Mouse (Mus musculus) heart, adult 9 months (tissue): ENCODE measurements at regions not wholly inside any gene's neighbourhood (a gene's known extent, or its start where the extent isn't known, plus 50 kb on each side); places are given as distances from the start of the nearest gene placed in this dataset.
"Not testable (repeated sequence)": the region's sequence is repeated elsewhere in the genome, so short reads cannot be mapped to it uniquely, and the experiment has no call there.

ENCODE experiments used
- DNase-seq, 2 experiments: peaks; one replicate each; pipeline ENCODE4 v3.0.0; 2022; ENCODE audit warnings: low spot score in 2 of 2

DNA sequence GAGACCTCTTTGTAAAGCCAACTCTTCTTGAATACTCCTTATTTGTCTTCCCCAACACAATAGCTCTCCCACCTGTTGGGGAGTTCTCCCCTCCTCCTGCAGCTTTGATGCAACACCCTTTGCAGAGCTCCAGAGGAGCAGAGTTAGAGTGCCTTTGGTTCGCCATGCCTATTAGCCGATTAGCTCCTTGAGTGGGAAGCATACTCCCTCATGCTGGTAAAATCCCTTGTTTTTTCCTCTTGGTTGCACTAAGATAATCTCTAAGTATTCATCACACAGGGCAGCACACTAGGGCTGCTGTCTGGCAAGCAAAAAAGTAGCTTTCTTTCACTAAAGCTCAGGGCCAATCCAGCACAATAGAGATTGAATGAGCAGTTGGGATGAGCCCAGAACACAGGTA is 350.4 kb downstream of the Fut8 start:
- no peak for DNase-seq

DNA sequence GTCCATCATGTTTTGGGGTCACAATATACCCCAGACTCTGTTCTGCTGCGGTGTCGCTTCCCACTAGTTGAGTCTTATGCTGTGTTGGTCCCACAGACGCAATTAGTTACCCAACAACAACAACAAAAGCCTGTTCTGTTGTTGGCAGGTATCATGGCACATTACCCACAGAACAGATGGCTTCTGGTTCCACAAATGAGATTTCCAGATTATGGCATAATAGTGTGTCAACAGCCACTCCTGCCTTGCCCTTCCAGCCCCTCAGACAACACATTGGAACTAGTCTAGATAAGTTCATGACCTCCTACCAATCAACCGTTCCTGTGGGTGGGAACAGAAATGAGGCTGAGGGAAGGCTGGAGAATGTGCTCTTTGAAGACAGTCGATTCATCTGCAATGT is 351.5 kb downstream of the Fut8 start:
- DNase-seq, result no peak

DNA sequence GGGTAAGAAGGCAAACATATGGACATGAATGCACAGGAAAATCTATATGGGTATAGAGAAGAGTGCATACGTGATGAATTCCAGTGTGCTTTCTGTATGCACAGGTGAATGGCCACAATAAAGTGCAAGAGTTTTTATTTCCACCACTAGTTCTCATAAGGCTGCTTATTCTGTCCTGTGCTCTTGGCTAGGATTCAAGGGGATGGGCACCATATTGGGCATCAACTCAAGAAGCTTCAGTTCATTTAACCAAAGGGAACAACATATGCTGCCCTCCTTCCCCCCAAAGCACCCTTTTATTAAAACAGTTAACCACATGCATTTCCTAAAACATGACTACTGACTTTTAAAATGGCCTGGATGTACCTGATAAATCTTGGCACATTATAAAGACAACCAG is 356.2 kb downstream of the Fut8 start:
- DNase-seq, result no peak

DNA sequence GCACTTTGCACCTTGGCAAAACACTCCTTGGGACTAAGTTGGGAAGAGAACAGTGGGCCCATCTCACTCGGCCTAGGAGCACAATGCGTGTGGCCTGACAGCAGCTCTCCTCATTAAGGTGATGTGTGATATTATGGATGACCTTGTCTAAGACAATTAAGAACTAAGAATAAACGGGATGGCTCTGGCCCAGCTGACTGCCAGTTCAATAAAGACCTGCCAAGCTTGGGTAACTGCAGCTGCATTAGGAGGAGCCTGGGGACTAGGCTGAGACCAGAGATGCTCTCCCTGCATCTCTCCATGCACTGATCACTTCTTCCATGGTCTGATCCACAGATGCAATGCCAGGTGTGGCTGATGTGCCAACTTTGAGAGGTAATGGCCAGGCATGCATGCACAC is 356.7 kb downstream of the Fut8 start:
- DNase-seq, result peak in 1 of 2 experiments; percentile 34

DNA sequence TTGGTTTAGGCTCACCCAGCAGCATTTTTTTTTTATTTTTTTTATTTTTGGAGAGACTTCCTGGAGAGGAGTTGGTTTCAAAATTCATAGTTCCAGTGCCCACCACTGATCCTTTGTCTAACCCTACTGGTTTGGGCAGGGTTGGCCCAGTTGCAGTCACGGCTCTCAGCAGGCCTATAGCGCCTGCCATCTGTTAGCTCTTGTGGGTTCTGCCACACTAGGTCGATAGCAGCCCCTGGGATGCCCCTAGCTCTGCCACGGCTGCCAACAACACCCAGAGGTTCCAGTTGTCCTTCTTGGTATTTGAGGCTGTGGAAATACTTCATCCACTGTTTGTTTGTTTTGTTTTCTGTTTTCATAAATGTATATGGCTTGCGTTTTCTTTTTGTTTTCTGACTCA is 357.9 kb downstream of the Fut8 start:
- DNase-seq, result no peak

DNA sequence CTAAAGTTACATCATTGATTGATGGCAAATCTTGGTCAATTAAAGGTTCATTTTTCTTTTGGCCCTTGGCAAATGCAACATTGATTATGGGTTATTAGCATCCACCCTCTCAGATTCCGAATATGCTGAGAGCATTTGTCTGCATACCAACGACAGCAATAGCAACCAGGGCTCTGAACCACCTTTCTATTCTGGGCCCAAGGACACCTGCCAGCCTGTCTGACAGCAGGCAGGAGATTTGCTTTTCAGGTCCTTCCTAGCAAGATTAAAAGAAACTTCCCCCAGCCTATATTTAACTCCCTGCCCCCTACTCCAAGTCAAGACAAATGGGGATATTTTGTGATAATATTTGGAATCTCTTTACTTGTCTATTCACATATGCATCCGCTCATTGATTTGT is 358.8 kb downstream of the Fut8 start:
- DNase-seq, result peak; percentile 16 to 54

DNA sequence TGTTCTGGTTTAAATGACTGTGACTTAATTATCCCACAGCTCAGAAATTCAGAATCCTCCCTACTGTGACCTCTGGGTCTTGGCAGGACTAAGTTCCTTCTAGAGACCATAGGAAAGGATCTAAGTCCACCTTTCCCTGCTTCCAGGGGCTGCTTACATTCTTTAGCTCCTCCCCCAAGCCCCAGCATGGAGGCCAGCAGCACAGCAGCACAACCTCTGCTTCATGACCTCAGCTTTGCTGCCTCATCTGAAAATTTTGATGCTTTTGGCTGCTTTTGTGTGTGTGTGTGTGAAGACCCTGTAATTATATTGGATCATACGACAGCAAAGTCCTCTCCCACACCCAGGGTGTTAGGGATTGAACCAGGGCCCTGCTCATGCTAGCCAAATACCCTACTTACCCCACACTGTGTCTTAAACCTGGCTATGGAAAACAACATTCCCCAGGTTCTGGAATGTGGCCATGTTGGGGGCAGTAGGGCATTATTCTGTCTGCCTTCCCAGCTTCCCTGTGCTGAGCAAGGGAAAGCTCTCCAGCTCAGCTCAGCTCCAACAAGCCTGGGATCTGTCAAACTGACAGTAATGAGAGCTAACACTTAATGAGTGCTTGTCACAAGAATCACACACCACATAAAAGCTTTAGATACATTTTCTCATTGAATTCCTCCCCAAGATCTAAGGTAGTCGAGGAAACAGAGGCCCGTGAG is 359.9 kb downstream of the Fut8 start:
- DNase-seq, result peak; percentile 53 to 68

DNA sequence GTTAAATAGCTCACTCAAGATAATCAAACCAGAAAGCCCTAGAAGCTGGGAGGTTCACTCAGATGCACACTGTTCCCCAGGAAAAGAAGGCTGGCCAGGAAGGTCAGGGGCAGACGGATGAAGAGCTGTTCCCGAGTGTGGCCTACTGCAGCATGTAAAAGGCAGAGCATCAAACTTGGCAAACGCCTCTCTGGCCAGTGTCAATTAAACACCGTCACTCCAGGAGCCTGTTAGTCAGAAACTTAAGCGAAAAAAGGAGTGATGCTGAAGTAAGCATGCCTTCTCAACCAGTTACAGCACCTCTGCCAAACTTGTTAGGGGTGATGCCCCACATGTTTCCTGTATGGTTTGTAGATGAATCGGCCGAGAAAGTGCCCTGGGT is 360.4 kb downstream of the Fut8 start:
- DNase-seq, result peak in 1 of 2 experiments; percentile 12

DNA sequence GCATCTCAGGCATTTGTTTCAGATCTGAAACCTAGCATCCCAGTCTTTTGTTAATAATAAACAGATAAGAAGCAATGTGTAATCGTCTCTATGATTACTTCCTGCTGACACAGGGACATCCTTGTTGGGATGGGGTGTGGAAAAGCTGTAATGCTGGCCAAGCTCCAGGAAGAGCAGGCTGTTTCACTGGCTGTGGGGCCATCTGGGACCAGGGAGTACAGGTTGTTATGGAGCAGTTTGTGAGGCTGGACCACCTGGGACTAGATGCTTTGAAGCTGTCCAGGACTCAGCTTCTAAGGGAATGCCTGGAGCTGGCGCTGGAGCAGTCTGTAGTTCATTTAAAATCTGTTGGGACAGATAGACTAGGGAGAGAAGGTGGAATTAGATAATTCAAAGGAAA is 361.5 kb downstream of the Fut8 start:
- DNase-seq, result no peak

DNA sequence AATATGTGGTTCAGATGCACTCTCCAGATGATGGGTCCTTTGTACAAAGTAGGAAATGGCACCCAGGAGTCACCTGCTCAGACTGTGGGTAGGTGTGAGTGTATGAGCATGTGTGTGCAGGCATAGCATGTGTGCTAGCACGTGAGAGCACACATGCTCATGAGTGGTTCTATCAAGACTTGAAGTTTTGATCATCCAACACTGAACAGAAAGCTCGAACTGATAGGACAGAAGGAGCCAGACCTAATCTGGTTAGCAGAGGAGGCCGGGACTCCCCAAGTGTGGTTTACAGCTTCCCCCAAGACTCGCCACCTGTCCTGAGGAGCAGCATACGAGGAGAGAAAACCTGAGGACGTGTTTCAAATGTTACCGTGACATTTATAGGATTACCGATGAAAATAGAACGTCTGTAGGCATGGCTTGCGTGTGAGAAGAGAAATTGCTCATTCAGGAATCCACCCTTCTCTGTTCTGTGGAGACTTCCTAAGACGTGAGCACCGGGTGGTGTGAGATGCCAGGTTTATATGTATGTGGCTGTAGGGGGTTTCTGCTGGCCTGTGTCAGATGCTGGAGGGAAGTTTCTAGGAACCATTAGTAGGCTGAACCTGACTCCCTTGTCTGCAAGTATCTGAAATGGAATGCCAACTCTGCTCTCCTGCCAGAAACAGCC is 366.0 kb downstream of the Fut8 start:
- no peak for DNase-seq

DNA sequence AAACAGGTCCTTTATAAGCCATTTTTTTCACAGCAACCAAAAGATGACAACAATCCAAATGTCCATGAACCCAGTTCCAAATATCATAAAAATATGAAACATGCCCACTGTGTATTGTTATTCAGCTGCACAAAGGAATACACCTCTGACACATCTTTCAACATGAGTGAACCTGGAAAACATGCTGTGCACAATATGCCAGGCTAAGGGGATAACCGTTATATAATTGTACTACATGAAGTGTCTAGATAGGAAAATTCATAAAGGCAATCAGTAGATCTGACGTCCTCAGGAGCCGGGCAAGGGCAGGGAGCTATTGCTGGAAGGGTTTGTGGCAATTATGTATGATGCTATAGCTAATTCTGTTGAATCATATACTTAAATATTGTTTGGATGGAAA is 379.6 kb downstream of the Fut8 start:
- DNase-seq, result no peak

DNA sequence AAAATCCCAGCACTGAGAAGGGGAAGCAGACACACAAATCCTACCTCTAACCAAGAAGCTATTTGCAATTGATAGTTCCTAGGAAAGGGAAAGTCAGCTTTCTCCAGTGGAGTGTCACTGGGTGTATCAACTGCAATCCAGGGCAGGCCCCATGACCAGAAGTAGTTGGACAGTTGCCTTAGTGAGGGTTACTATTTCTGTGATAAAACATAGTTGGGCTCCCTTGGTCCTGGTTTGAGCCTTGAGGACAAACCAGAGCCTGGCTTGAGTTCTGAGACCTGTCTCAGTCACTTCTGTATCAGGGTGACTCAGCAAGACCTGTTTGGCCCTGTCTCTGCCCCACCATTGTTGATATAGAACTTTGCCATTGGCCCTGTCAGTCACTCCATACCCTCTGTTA is 384.3 kb downstream of the Fut8 start:
- peak in 1 of 2 experiments; percentile 19 for DNase-seq

DNA sequence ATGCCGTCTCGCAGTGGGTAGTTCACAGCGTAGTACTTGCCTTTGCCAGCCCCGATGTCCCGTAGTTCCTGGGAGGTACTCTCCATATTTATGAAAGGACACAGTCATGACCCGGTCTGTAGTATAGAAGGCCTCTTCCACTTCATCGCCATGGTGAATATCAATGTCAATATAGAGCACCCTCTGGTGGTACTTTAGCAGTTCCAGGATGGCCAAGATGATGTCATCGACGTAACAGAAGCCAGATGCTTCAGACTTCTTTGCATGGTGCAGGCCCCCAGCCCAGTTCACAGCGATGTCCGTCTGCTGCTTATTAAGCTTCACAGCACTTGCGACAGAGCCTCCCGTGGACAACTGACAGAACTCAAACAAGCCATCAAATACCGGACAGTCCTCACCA is 386.4 kb downstream of the Fut8 start:
- not testable (repeated sequence) for DNase-seq

DNA sequence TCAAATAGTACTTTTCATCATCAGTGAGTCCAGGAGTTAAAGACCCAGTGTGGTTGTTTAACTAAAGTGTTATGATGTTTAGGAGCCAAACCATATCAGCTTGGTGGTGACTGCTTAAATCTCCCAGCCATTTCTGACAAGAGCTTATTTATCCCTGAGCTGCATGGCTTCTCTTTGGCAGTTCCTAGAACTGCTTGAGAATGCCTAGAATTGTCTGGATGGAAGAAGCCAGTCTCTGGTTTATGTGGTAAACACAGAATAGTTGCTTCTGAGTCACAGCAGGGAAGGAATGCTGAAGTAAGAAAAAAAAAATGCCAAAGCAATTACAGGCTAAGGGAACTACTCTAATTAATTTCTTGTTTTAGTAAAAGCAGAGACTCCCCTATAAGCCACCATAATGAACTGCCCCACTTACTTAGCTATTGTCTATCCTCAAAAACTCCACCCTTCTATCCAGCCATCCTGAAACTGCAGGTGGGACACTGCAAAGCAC is 390.5 kb downstream of the Fut8 start:
- DNase-seq, result no peak

DNA sequence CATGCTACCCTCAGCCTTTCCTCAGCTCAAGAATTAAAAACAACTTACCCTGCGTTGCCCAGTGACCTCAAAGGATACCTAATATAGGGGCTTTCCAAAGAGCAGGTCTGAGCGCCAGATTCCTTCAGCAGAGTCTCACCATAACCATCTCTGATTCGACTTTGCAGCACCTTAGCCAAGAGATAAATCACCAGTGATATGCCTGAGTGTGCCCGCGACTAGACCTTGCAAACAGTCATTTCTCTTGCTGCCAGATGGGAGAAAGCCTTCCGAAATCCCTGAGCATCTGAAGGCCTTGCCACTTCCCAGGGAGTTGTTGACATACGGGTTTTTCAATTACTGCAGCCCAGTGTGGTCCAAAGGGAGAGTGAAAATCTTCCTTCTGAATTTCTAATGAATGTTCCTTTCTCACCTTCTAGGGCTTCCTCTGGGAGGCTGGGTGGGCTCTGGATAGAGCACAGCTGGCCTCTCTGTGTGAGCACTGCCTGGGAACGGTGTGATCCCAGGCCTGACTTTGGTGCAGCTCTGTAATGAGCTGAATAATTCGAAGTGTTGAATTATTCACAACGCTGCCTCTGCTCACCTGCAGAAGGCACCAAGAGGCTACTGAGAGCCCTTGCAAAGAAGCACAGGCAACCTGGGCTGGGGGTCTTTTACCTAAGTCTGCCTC is 396.2 kb downstream of the Fut8 start:
- DNase-seq, result no peak

DNA sequence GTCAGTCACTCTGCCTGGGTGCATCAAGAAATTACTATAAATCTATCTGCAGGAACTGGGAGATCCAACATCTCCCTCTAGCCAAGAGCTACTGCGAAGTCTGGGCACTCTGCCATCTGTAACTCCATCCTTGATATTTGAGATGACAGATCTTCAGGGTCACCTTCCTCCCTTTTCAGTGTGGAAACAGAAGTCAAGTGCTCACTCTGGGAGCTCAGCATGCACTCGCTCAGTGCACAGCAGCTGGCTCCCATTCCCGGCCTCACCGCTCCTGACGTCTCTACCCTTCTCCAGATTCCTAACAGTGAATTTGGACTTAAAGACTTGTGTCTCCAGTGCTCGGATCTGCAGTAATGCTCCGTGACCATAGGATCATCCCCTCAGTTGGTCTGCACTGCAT is 400.3 kb downstream of the Fut8 start:
- DNase-seq, result peak in 1 of 2 experiments; percentile 5

DNA sequence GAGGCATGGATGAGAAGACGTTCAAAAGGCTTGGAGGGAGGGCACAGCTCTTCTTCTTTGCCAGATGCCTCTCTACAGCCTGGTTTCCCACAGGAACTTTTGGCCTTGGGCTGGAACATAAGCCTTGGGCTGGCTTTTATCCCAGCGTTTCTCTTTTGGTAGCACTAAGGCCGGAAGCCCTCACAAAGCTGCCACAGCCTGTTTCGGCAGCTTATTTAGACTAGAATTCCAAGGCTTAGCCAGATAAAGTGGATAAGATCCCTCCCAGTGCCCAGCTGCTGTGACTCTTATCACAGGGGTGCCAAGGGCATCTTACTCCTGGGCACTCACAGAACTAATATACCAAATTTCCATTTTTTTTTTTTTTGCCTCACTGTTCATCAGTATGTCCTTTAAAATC is 404.4 kb downstream of the Fut8 start:
- no peak for DNase-seq

DNA sequence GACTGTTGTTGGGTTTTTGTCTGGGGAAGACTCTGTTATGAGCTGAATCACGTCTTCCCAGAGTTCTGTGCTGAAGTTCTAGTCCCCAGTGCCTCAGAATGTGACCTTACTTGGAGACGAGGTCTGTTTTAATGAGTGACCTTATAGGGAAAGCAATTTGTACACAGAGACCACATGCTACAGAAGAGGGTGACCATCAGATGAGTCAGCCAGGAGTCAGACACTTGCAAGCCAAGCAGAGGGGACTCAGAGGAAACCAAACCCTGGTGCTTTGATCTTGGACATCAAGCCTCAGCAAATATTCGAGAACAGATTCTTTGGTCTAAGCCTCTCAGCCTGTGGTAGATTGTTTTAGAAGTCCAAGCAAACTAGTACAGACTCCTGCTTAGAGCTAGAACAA is 409.9 kb downstream of the Fut8 start:
- no peak for DNase-seq

DNA sequence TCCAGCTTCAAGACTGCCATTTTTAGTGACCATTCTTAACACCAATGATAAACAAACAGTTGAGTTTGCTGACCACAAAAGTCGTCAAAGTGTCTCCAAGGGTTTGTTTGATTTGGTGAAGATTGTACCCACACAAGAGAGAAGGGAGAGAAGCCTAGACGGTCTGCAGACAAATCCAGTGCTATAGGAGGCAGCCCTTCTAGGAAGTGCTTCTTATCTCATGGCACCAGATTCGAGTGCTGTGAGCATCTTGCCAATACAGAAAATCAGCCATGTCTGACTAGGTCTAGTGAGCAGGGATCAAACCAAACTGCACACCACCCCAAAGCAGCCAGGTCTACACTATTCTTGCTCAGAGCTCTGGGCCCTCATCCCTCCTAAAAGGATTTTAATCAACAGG is 416.4 kb downstream of the Fut8 start:
- DNase-seq, result no peak

DNA sequence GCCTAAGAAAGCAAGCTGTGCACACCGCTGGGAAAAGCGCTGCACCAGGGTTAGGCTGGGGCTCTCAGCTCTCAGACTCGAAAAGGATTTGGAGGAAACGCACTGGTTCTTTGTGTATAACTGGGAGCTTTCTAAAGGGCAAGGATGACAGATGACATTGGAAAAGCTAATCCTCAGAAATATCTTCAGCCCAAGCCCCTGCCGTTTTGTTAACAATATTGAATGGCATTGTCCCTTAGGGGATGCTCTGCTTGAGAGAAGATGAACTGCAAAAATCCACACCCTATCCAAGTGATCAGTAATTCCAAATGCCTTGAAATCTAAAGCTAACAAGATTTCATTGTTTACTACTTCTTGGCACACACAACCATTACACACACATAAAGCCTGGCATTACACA is 419.1 kb downstream of the Fut8 start:
- no peak for DNase-seq

DNA sequence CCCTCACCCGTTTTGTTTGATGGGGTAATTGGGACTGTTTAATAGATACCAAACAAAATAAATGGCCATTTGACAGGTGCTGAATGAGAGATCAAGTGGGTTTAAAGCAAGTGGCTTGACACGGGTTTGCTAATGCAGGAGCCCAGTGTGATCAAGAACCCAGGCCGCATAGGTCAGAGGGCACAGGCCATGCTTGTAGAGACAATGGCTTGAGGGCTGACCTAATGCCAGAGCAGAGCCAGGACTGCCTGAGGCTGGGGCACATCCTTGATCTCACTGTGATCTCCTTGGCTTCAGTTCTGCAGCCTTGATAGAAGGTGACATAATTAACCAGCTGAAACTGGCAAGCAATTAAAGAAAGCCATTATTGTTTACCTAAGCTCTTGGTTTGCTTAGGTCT is 420.0 kb downstream of the Fut8 start:
- DNase-seq, result no peak

DNA sequence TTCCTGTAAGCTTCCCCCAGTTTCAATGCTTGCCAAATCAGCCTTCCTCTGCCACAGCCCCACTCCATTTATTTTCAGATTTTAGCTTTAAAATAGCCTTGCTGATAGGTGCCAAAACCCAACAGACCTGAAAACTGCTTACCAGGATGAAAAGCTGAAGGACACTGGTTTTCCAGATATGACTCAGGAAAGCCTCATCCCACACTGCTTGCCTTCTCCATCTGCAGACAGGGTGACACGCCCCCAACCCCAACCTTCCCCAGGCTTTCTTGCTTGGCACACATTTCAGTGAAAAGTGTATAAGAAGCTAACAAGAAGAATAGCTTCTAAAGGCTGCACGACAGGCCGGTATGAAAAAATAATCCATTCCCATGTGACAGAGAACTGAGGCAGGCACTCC is 425.3 kb downstream of the Fut8 start:
- DNase-seq, result no peak
